Mouse (Mus musculus): Measurements from ENCODE around the gene Pnisr. TPM values are rescaled to one million over a fixed set of nuclear protein-coding genes. Genes with fewer than 3 reads are reported as not detected.

The Pnisr gene
- total and polyA plus RNA-seq, 3 experiments = 31.7 to 99.0 TPM; not detected in 1

DNA sequence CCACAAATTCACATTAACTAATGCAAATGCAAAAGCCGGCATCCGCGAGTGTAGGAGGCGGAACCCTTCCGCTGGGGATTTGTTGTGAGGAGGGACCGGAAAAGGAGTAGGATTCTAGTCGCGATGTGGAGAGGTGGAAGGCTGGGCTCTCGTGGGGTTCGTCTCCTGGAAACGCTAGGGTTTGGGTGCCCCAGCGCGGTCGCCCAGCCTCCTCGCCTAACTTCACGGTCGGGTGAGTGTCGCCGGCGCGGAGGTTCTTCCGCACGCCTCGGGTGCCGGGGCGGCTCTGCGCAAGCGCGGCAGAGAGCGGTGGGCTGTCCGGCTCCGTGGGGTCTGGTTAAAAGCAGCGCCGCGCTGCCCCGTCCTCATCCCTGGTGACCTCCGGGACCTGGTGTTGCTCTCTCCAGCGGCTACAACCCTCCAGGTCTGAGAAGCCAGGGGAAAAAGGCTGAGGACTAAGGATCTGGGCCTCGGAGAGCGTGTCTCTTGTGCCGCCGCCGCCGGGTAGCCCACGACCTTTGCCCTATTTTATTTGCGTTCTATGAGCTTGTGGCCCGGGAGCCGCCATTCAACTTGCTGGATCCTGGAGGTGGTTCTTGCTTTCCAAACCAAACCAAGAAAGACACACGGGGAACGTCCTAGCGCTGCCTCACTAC is 32.3 kb downstream of the Pnisr start, which contains the start of gene Coq3 (continued):
- TF ChIP-seq RCOR1 (IDR thresholded peaks at IDR 0.05; ENCODE audit: low read depth, low read length) (no peak), ZNF384 (IDR thresholded peaks at IDR 0.05; ENCODE audit: low read depth, low read length) (no peak), MEF2A (IDR thresholded peaks at IDR 0.05; ENCODE audit: extremely low read depth, insufficient replicate concordance, low read depth, low read length, poor library complexity, severe bottlenecking) (no peak), TCF12 (IDR thresholded peaks at IDR 0.05; ENCODE audit: low read depth, low read length) (peak; percentile 65), CTCF (IDR thresholded peaks at IDR 0.05 in 2 of 3, conservative IDR thresholded peaks at IDR 0.05 in 1 of 3; ENCODE audit: control insufficient read depth in 1 of 3, insufficient read depth in 1 of 3, low read depth in 2 of 3, low read length in 3 of 3, poor library complexity in 1 of 3, severe bottlenecking in 1 of 3) (no peak), MAFK (IDR thresholded peaks at IDR 0.05; ENCODE audit: borderline replicate concordance, low read depth, low read length) (no peak), GATA1 (IDR thresholded peaks at IDR 0.05; ENCODE audit: low read depth, low read length) (no peak), USF2 (IDR thresholded peaks at IDR 0.05; ENCODE audit: borderline replicate concordance in 1 of 2, insufficient read depth in 1 of 2, low read depth in 1 of 2, low read length in 2 of 2) (no peak), MAX (IDR thresholded peaks at IDR 0.05; ENCODE audit: low read length) (peak; percentile 54; the same call in 1 of the 2 replicates), USF1 (IDR thresholded peaks at IDR 0.05; ENCODE audit: low read depth, low read length) (no peak), EP300 (IDR thresholded peaks at IDR 0.05; ENCODE audit: low read depth in 1 of 2, low read length in 2 of 2) (0 out of 4 replicates have a peak, but pooled peaks of 1 of the 2 experiments have one; percentile 37), MXI1 (IDR thresholded peaks at IDR 0.05; ENCODE audit: low read depth, low read length) (peak; percentile 85), MYC (IDR thresholded peaks at IDR 0.05; ENCODE audit: low read depth, low read length) (0 out of 2 replicates have a peak, but pooled peaks have one; percentile 22)

- Histone ChIP-seq H3K36me3 (ENCODE audit: control insufficient read depth in 1 of 2, insufficient read depth in 2 of 2, low read length in 2 of 2) (peaks cover 0 to 4% of the 10 kb centered on the region in 2 experiments; a peak in 2 of 4 replicates), H3K9ac (ENCODE audit: control insufficient read depth, low read depth, low read length, poor library complexity, severe bottlenecking) (no peak overlapping the region), H3K4me3 (ENCODE audit: control insufficient read depth in 1 of 2, insufficient read depth in 1 of 2, low read depth in 2 of 2, low read length in 2 of 2) (no peak overlapping the region), H3K27ac (ENCODE audit: control insufficient read depth, low read depth, low read length) (no peak overlapping the region), H3K9me3 (replicated peaks; ENCODE audit: insufficient read depth, low read length) (no peaks in the 10 kb centered on the region), H3K79me2 (ENCODE audit: control insufficient read depth, insufficient read depth, low read length, poor library complexity) (peaks cover 1% of the 10 kb centered on the region; the same call in 1 of the 2 replicates), H3K27me3 (ENCODE audit: control insufficient read depth in 1 of 2, insufficient read depth in 2 of 2, low read length in 2 of 2) (no peaks in the 10 kb centered on the region), H3K4me1 (ENCODE audit: control insufficient read depth in 1 of 2, insufficient read depth in 2 of 2, low read length in 2 of 2) (no peaks in the 10 kb centered on the region)
- TF ChIP-seq MAX (IDR thresholded peaks at IDR 0.05; ENCODE audit: low read length) (no peak), BHLHE40 (IDR thresholded peaks at IDR 0.05; ENCODE audit: borderline replicate concordance, low read depth, low read length) (no peak), POLR2AphosphoS5 (IDR thresholded peaks at IDR 0.05; ENCODE audit: borderline replicate concordance, low read depth, low read length) (no peak), MAZ (IDR thresholded peaks at IDR 0.05; ENCODE audit: low read depth, low read length) (no peak), GATA1 (IDR thresholded peaks at IDR 0.05; ENCODE audit: low read depth, low read length) (no peak), E2F4 (IDR thresholded peaks at IDR 0.05; ENCODE audit: borderline replicate concordance, low read depth, low read length) (no peak)
- no peak for DNase-seq (ENCODE audit: low read depth, low spot score)
These were observed 35.4 kb downstream of the Pnisr start for GRCm38 (mm10) chr4:21882806-21883205.

Data from MEL (cell line).